ENCODE assay signal across 16 mouse cellular contexts in the genomic region with DNA sequence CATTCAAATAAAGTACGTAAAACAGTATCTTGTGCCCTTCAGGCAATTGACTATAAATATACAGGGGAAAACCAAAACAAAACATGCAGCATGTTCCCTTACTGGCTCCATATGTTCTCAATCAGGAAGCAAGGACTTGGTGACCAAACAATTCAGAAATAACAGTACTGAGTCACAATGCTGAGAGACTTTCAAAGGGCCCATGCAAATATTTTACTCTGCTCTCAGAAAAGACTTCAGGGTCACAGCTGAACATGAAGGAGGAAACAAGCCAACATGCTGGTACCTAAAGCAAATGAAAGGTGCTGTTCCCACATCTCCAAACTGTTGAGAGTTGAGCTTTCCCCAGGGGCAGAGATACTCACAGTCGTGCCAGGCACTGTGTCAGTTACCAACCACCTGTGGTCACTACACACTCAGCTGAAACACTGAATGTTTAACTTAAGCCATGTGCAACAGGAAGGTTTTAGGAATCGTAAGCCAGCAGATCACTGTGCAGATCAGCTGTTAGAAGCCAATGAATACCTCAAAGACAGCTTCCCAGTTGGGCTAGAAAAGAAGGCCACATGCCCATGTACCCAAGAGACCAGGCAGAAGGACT.
A peak's percentile ranks its signal among the peaks of the same experiment; 100 is the strongest.
DNase-seq lines count a peak whose midpoint lies in the region; ATAC-seq lines count a peak whose summit lies in the region.
"Had no signal": no experiment of that assay in that cellular context is flagged by ENCODE, and none has a peak within 500 bp of the region (broad histone marks: within the 10 kb centered on the region; RNA-seq: fewer than 3 reads in every experiment).

No protein-coding gene starts in this region.

- H3K4me2 ChIP-seq in intestine, embryonic 15.5 days (replicated peaks) = no peak overlapping the region
- no peak overlapping the region for H3K4me2 ChIP-seq in intestine, embryonic 16.5 days (ENCODE audit: low read depth, low read length)
- H3K4me2 ChIP-seq in embryonic facial prominence, embryonic 12.5 days (replicated peaks) = no peak overlapping the region
- H3K4me2 ChIP-seq in limb, embryonic 13.5 days (replicated peaks) = no peak overlapping the region
- H3K4me2 ChIP-seq: lung, embryonic 15.5 days; midbrain, embryonic 13.5 days had no signal

- DNase-seq in lung, postnatal 36 days = peak; percentile 4
- no peak for DNase-seq in lung, postnatal 14 days
- DNase-seq in testis, postnatal 14 days (ENCODE audit: low spot score) = no peak
- DNase-seq in spleen, postnatal 10 days (ENCODE audit: low spot score in 2 of 2) = no peak
- DNase-seq: cerebellum, adult 9-11 months; kidney, postnatal 36 days; left cerebral cortex, postnatal 4 days; right cerebral cortex, postnatal 14 days; thymus, postnatal 14 days had no signal

- no peak overlapping the region for H3K4me3 ChIP-seq in intestine, embryonic 15.5 days (replicated peaks)
- H3K4me3 ChIP-seq in intestine, embryonic 16.5 days (ENCODE audit: low read length) = no peak overlapping the region
- no peak overlapping the region for H3K4me3 ChIP-seq in embryonic facial prominence, embryonic 12.5 days
- no peak overlapping the region for H3K4me3 ChIP-seq in limb, embryonic 13.5 days
- H3K4me3 ChIP-seq: lung, embryonic 15.5 days; midbrain, embryonic 13.5 days had no signal

- no peaks in the 10 kb centered on the region for H3K36me3 ChIP-seq in intestine, embryonic 15.5 days
- no peaks in the 10 kb centered on the region for H3K36me3 ChIP-seq in intestine, embryonic 16.5 days (ENCODE audit: control insufficient read depth, insufficient read depth, low read length)
- H3K36me3 ChIP-seq in embryonic facial prominence, embryonic 12.5 days = no peaks in the 10 kb centered on the region
- no peaks in the 10 kb centered on the region for H3K36me3 ChIP-seq in limb, embryonic 13.5 days
- H3K36me3 ChIP-seq: lung, embryonic 15.5 days; midbrain, embryonic 13.5 days had no signal

- no peaks in the 10 kb centered on the region for H3K4me1 ChIP-seq in intestine, embryonic 15.5 days (replicated peaks)
- no peaks in the 10 kb centered on the region for H3K4me1 ChIP-seq in intestine, embryonic 16.5 days (ENCODE audit: control insufficient read depth, insufficient read depth, low read length)
- H3K4me1 ChIP-seq in embryonic facial prominence, embryonic 12.5 days = peaks cover 22% of the 10 kb centered on the region
- H3K4me1 ChIP-seq in limb, embryonic 13.5 days = peaks cover 21% of the 10 kb centered on the region

- WGBS in intestine, embryonic 15.5 days = 57% methylated on average over 3 of the region's 3 CpGs
- WGBS in intestine, embryonic 16.5 days = 62% methylated on average over 3 of the region's 3 CpGs
- WGBS in embryonic facial prominence, embryonic 12.5 days = 15% methylated on average over 3 of the region's 3 CpGs
- 26% methylated on average over 3 of the region's 3 CpGs for WGBS in limb, embryonic 13.5 days

- no peak overlapping the region for H3K9ac ChIP-seq in intestine, embryonic 15.5 days
- H3K9ac ChIP-seq in intestine, embryonic 16.5 days (ENCODE audit: low read depth, low read length) = no peak overlapping the region
- H3K9ac ChIP-seq in embryonic facial prominence, embryonic 12.5 days = no peak overlapping the region
- no peak overlapping the region for H3K9ac ChIP-seq in limb, embryonic 13.5 days
- H3K9ac ChIP-seq: lung, embryonic 15.5 days; midbrain, embryonic 13.5 days had no signal

- H3K27me3 ChIP-seq in intestine, embryonic 15.5 days (replicated peaks) = no peaks in the 10 kb centered on the region
- H3K27me3 ChIP-seq in intestine, embryonic 16.5 days (replicated peaks; ENCODE audit: control insufficient read depth, insufficient read depth, low read length) = no peaks in the 10 kb centered on the region
- no peaks in the 10 kb centered on the region for H3K27me3 ChIP-seq in embryonic facial prominence, embryonic 12.5 days
- no peaks in the 10 kb centered on the region for H3K27me3 ChIP-seq in limb, embryonic 13.5 days
- H3K27me3 ChIP-seq: lung, embryonic 15.5 days; midbrain, embryonic 13.5 days had no signal

- H3K9me3 ChIP-seq in intestine, embryonic 15.5 days = no peaks in the 10 kb centered on the region
- H3K9me3 ChIP-seq in intestine, embryonic 16.5 days (ENCODE audit: control insufficient read depth, low read length) = no peaks in the 10 kb centered on the region
- no peaks in the 10 kb centered on the region for H3K9me3 ChIP-seq in embryonic facial prominence, embryonic 12.5 days
- H3K9me3 ChIP-seq in limb, embryonic 13.5 days = no peaks in the 10 kb centered on the region
- H3K9me3 ChIP-seq: lung, embryonic 15.5 days; midbrain, embryonic 13.5 days had no signal

- no peak for ATAC-seq in intestine, embryonic 15.5 days
- ATAC-seq in intestine, embryonic 16.5 days = no peak
- no peak for ATAC-seq in embryonic facial prominence, embryonic 12.5 days (ENCODE audit: insufficient number of reproducible peaks, insufficient read depth, low FRiP score, low TSS enrichment)
- no peak for ATAC-seq in limb, embryonic 13.5 days (ENCODE audit: low FRiP score, low read depth)
- ATAC-seq: hindbrain, embryonic 16.5 days; midbrain, embryonic 13.5 days had no signal

- H3K27ac ChIP-seq in intestine, embryonic 15.5 days = 0 out of 2 replicates have a peak overlapping the region, but pooled peaks have one; percentile 14
- H3K27ac ChIP-seq in intestine, embryonic 16.5 days (ENCODE audit: low read length) = no peak overlapping the region
- peak overlapping the region; percentile 78 for H3K27ac ChIP-seq in embryonic facial prominence, embryonic 12.5 days
- peak overlapping the region; percentile 23; the same call in 1 of the 2 replicates for H3K27ac ChIP-seq in limb, embryonic 13.5 days
- H3K27ac ChIP-seq: lung, embryonic 15.5 days; midbrain, embryonic 13.5 days had no signal
